Mouse (Mus musculus) liver, adult 2 months (tissue): ENCODE data around the gene Vps33a.

ENCODE experiments used
- CTCF ChIP-seq: fragments of 200-500 bp; IDR thresholded peaks from 2 replicates; pipeline ENCODE4 v1.5.1; 2011; ENCODE audit warnings: low read depth, low read length, control low read depth
- POLR2A ChIP-seq: fragments of 200-500 bp; IDR thresholded peaks from 2 replicates; pipeline ENCODE4 v1.6.1; 2011; ENCODE audit warnings: low read length, control low read depth; ENCODE audit not compliant: insufficient read depth; ENCODE audit errors: extremely low read depth

DNA sequence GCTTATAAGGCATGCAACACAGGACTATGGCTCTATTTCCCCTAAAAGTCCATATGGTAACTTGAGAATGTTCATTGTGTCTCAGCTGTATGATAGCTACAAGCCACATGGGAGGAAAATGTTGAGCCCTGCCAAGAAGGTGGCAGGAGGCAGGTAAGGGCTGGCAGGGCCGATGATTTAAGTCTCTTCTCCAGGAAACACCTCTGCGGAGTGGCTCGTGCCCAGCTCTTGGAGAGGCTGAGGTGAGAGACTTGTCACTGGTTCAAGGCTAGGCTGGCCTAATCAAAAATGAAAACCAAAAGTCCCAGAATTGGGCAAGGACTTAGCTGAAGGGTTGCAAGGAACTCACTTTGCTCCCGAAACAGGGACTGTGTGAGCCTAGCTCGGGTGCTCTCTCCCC lies 62.7 kb downstream of the Vps33a start, which contains the start of gene B3gnt4:
- TF ChIP-seq CTCF (no peak), POLR2A (no peak)
